Mouse (Mus musculus): ENCODE data around the gene Rptor.

The Rptor gene

GRCm38 (mm10) chr11:119607464-119607863 lies 4.8 kb downstream of the Rptor start:
- DNase-seq (ENCODE audit: low read depth), result no peak

- no peak for DNase-seq (ENCODE audit: low read depth)
These were observed 8.8 kb downstream of the Rptor start for GRCm38 (mm10) chr11:119611496-119611895.

GRCm38 (mm10) chr11:119612179-119612578 lies 9.5 kb downstream of the Rptor start:
- no peak for DNase-seq (ENCODE audit: low read depth)

GRCm38 (mm10) chr11:119615087-119615486 lies 12.4 kb downstream of the Rptor start:
- no peak for DNase-seq (ENCODE audit: low read depth)

GRCm38 (mm10) chr11:119618763-119619162 lies 16.1 kb downstream of the Rptor start:
- DNase-seq (ENCODE audit: low read depth), result peak; percentile 54

GRCm38 (mm10) chr11:119621266-119621665 lies 18.6 kb downstream of the Rptor start:
- no peak for DNase-seq (ENCODE audit: low read depth)

- no peak for DNase-seq (ENCODE audit: low read depth)
These were observed 21.1 kb downstream of the Rptor start for GRCm38 (mm10) chr11:119623800-119624199.

- no peak for DNase-seq (ENCODE audit: low read depth)
These were observed 21.7 kb downstream of the Rptor start for GRCm38 (mm10) chr11:119624401-119624800.

GRCm38 (mm10) chr11:119624955-119625354 lies 22.2 kb downstream of the Rptor start:
- DNase-seq (ENCODE audit: low read depth), result no peak

GRCm38 (mm10) chr11:119625476-119625875 lies 22.8 kb downstream of the Rptor start:
- no peak for DNase-seq (ENCODE audit: low read depth)

- no peak for DNase-seq (ENCODE audit: low read depth)
These were observed 23.2 kb downstream of the Rptor start for GRCm38 (mm10) chr11:119625943-119626342.

GRCm38 (mm10) chr11:119627243-119627642 lies 24.5 kb downstream of the Rptor start:
- DNase-seq (ENCODE audit: low read depth), result no peak

- no peak for DNase-seq (ENCODE audit: low read depth)
These were observed 26.4 kb downstream of the Rptor start for GRCm38 (mm10) chr11:119629072-119629471.

- DNase-seq (ENCODE audit: low read depth), result no peak
These were observed 27.6 kb downstream of the Rptor start for GRCm38 (mm10) chr11:119630329-119630728.

GRCm38 (mm10) chr11:119631222-119631870 lies 28.6 kb downstream of the Rptor start:
- no peak for DNase-seq (ENCODE audit: low read depth)

- DNase-seq (ENCODE audit: low read depth), result no peak
These were observed 33.7 kb downstream of the Rptor start for GRCm38 (mm10) chr11:119636371-119636883.

- no peak for DNase-seq (ENCODE audit: low read depth)
These were observed 34.8 kb downstream of the Rptor start for GRCm38 (mm10) chr11:119637519-119637918.

GRCm38 (mm10) chr11:119640491-119640890 lies 37.8 kb downstream of the Rptor start:
- no peak for DNase-seq (ENCODE audit: low read depth)

- DNase-seq (ENCODE audit: low read depth), result no peak
These were observed 39.2 kb downstream of the Rptor start for GRCm38 (mm10) chr11:119641831-119642381.

- no peak for DNase-seq (ENCODE audit: low read depth)
These were observed 40.6 kb downstream of the Rptor start for GRCm38 (mm10) chr11:119643347-119643746.

- peak; percentile 43 for DNase-seq (ENCODE audit: low read depth)
These were observed 41.4 kb downstream of the Rptor start for GRCm38 (mm10) chr11:119644140-119644539.

GRCm38 (mm10) chr11:119644612-119645379 lies 42.1 kb downstream of the Rptor start:
- DNase-seq (ENCODE audit: low read depth), result no peak

GRCm38 (mm10) chr11:119650456-119650855 lies 47.8 kb downstream of the Rptor start:
- DNase-seq (ENCODE audit: low read depth), result no peak

All from naive thymus-derived CD4-positive, alpha-beta T cell, adult 2 months (primary cell).